Mouse (Mus musculus): ENCODE results near the gene Gm19345.
A peak's percentile ranks its signal among the peaks of the same experiment; 100 is the strongest.

The Gm19345 gene

DNA sequence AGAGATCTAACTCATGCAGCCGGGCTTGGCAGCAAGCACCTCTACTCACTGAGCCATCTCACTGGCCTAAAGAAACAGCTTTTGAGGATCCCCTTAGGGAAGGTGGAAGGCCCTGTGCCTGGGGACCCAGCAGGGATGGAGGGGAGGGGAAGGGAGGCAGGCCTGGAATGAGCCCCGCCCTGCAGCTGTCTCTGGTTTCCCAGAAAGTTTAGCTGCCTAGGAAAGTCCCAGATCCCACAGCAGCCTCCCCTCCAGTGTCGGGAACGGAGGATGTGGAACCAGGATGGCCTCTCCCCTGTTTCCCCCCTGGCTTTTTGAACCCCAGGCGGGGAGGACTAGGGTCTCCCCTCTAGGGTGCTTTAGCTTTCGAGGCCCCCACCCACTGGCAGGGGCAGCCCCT lies 25.0 kb upstream of the Gm19345 start:
- no peak for ATAC-seq (ENCODE audit: low TSS enrichment)

DNA sequence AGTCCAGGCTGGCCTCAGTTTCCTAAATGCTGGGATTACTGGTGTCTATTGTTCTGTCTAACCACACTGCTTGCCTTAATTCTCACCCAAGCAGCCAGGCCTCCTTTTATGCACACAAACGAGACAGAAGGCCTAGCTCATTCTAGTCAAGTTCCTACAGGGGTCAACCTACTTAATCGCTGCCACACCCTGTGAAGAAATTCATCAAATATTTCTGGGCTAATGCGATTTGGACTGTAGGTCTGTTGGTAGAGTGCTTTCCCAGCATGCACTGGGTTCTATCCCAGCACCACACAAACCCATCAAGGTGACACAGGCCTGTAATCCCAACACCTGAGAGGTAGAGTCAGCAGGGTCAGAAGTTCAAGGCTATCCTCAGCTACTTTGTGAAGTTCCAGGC lies 22.1 kb upstream of the Gm19345 start:
- no peak for ATAC-seq (ENCODE audit: low TSS enrichment)

DNA sequence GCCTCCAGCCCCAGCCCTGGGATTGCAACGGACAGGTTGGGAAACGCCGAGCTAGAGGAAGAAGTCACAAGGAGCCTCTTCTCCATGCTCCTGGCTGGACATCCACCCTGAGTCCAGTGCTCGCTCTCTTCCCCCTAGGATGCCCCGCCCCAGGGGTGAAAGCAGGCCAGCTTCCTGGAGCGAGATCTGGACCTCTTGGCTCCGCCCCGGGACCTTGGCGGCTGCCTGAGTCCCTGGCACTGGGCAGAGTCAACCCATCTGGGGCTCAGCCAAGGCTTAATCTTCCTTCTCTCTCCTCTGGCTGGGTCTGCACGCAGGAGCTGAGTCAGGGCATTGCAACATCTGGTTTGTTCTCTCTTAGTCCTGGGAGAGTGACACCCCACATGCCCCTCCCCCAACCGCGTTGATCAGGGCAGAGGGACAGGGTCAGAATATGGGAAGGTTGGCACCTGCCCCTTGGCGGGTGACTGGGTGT lies 21.1 kb upstream of the Gm19345 start:
- peak; percentile 27; the same call in 1 of the 2 replicates for ATAC-seq (ENCODE audit: low TSS enrichment)

DNA sequence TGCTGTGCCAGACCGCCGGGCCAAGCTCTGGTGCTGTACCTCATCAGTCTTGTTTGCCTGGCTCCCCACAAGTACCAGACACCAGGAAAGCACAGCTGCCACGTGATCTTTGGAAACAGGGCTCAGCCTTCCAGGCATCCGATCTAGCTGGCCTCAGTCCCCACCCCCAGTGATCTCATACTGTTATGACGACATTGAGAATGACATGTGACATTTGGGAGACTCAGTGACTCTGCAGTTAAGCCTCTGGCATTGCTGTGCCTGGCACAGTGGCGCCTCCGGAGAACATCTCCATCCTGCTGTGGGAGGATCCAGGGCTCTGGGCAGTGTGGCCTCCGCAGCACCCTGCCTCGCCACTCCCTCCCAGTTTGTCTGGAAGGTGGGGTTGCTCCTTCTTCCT lies 20.0 kb upstream of the Gm19345 start:
- ATAC-seq (ENCODE audit: low TSS enrichment) = no peak

DNA sequence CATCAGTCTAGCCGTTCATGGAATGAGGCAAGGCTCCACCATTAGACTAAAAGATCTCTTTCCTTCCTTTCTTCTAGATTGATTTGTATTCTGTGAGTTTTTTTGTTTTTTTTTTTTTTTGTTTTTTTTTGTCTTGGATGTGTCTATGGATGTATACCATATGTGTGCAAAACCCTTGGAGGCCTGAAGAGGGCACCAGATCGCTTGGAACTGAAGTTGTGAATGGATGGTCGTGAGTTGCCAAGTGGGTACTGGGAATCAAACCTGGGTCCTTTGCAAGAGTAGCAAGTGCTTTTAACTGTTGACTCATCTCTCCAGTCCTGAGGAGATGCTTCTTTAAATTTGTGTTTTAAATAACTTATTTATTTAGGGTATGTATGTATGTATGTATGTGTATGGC lies 17.7 kb upstream of the Gm19345 start:
- no peak for ATAC-seq (ENCODE audit: low TSS enrichment)

DNA sequence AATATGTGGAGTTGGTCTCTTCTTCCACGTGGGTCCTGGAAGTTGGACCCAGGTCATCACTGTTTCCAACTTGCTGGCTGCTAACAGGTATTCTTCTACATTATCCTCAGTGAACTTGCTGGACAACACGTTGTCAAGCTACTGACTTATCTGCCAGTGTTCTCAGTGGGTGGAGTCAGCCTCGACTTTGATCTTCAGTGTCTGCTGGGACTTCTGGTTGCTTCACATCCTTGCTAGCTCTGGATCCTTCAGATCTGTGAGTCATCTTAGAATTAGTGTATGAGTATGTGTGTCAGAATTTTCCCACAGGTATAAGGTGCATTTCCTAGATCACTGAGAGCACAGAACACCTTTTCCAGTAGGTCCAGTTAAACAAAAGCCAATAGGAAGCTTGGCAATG lies 15.0 kb upstream of the Gm19345 start:
- no peak for ATAC-seq (ENCODE audit: low TSS enrichment)

DNA sequence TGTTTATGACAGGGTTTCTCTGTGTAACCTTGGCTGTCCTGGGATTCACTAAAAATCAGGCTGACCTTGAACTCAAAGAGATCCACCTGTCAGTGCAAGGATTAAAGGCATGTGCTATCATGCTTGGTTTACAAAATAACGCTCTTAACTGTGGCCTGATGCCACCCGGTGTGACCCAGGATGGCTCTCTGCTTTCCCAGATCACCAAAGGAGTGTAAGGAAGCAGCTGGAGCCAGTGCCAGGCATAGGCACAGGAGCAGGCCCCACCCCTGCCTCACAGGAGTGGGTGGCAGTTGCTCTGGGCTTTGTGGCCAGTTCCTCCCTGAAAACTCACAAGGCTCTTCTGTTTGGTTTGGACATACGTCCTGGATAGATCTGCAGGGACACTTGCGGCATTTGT lies 11.4 kb upstream of the Gm19345 start:
- ATAC-seq (ENCODE audit: low TSS enrichment) = no peak

DNA sequence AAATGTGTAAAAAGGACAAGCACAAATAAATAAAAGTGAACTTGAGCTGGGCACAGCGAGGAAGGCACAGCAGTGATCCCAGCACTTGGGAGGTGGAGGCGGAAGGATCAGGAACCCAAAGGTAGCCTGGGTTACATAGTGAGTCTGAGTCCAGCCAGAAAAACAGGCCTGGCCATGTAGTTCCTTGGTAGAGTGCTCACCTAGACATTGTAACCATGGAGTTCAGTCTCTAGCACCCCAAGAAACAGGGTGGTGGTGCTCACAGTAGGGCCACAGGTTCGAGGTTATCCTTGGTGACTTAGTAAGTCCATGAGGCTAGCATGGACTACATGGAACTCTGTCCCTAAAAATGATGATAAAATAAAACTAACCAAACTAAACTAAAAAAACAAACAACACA lies 10.9 kb upstream of the Gm19345 start:
- ATAC-seq (ENCODE audit: low TSS enrichment) = no peak

DNA sequence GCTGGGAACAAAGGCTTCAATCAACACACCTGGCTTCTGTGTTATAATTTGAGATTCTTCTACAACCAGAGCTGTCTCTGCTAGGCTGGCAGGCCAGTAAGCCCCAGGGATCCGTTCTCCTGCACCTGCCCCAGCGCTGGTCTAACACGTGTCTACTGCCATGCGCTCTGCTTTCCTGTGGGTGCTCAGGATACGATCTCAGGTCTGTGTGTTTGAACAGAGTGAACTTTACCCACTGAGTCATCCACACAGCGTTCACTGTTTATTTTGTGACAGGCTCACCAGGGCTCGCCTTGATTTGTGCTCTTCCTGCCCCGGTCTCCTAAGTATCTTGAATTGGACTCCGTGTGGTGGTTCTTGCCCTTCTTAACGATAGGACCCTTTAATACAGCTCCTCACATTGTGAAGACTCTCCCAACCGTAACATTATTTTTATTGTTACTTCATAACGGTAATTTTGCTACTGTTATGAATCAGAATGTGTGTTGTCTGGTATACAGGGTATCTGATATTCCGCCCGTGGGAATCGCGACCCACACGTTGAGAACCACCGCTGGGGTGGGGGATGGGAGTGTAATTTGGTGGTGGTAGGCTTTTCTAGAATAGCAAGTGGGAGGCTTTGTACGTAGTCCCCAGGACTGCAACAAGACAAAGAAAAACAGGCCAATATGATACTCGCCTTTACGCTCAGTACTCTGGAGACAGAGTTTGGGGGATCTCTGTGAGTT lies 10.0 kb upstream of the Gm19345 start:
- ATAC-seq (ENCODE audit: low TSS enrichment) = no peak

DNA sequence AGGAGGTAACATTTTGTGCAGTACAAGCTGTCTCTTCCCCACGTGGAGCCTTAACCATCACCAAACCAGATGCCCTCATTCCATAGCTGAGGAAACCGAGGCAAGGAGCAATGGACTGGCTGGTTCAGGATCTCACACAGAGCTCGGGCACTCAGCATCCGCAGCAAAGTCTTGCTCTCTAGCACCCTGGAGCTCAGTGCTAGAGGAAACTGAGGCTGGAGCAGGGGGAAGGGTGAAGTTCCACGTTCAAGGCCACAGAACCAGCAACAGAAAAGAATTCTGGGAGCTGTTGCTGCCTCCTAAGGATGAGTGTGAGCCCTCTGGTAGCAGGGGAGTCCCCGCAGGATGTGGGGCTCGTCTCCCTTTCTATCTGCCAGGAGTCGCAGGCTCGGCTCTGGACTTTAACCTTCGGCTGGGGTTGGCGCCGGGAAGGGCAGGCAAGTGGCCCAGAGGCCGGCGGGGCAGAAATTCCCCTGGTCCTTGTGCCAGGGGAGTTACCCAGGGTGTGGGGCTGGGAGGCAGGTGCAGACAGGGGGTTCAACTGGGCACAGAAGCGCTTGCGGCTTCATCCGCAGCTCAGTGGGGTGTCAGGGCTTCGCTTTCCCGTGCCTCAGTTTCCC lies 8.8 kb upstream of the Gm19345 start:
- ATAC-seq (ENCODE audit: low TSS enrichment) = no peak

DNA sequence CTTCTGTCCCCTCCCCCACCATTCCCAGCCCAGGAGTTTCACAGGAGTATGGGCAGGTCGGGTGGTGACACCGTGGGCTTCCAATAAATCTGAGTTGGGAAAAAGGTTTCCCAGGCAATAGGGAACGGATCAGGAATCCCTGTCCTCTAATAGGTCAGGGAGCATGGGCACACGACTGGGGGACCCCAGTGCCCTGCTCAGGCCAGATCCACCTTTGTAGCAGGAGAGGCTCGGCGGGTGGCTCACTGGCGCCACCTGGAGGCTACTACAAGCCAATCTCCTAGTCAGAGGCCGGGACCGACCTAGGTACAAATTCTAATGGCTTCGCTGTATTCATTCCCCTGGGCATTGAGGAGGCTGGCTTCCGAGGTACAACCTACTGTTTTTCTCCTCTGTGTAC lies 8.2 kb upstream of the Gm19345 start:
- ATAC-seq (ENCODE audit: low TSS enrichment) = 0 out of 2 replicates have a peak, but pooled peaks have one; percentile 44

DNA sequence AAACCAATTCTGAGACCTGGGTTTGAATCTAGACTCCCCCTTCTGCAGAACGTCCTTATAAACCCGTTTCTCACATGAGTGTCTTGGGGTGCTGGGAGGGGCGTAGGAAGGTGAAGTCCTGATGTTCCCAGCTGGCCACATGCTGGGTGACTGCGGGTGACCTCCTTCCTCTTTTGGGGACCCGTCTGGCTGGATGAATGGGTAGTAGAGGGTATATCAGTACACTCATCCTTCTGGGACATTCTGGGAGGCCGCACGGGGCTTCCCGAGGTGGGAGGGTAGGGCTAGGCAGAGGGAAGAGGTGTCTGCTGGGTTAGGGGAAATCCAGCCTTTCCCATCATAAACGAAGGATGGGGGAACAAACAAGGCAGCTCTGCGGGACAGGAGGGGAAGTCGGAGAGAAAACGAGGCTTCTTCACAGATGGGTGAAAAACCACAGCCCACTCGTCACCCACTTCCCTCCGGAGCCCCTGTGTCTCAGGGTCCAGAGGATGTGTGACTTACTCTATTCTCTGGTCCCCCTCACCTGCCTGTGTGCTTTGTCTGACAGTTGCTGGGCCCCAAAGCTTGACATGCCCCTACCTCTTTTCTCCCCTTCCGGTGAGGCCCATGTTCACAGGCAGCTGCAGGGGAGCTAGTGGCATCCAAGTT lies 7.2 kb upstream of the Gm19345 start:
- ATAC-seq (ENCODE audit: low TSS enrichment) = no peak

DNA sequence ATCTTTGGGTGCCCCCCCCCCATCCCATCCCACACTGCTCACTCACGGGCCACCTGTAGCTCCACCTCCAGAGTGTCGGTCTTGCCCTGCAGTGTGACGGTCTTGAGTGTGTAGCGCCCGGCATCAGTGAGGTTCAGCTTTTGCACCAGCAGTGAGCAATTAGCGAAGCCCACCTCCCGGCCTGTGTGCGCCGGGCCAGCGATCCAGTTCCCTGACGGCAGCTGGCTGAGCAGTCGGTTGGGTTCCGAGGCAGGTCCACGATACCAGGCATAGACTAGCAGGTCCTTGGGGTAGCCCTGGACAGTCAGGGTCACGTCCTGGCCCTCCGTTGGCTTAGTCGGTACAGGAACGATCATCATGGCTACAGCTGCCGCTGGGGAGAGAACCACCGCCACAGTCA lies 1.7 kb downstream of the Gm19345 start:
- no peak for ATAC-seq (ENCODE audit: low TSS enrichment)

DNA sequence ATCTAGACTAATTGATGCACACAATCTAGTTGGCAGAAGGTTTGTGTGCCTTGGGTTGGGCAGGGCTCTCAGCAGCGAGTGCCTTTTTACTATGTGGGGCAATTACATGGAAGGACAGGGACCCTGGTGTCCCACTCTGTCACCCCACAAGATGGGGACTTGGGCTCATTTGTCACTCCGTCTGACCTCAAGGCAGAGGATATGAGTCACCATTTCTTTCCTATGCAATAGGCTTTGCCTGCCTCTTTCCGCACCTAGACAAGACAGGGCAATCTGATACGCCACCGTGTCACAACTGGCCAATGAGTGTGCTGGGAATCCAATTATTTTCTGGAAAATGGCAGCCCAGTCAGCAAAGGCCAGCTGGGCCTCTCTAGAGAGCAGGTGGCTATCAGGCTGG lies 3.9 kb downstream of the Gm19345 start:
- no peak for ATAC-seq (ENCODE audit: low TSS enrichment)

DNA sequence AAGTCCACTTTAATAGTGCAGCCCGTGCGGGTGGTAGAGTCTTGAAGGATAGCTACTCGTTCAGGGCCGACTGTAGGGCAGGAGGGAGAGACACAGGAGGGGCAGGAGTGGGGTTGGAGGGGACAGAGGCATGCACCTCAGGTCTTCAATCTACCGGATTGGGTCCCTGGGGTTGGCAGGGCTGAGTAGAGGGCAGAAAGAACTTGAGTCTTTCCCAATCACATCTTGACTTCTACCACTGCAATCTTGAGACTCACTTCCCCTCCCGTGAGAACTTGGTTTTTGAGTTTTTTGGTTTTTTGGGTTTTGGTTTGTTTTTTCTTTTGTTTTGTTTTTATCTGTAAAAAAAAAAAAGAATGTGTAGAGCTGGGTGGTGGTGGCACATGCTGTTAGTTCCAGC lies 4.5 kb downstream of the Gm19345 start:
- no peak for ATAC-seq (ENCODE audit: low TSS enrichment)

DNA sequence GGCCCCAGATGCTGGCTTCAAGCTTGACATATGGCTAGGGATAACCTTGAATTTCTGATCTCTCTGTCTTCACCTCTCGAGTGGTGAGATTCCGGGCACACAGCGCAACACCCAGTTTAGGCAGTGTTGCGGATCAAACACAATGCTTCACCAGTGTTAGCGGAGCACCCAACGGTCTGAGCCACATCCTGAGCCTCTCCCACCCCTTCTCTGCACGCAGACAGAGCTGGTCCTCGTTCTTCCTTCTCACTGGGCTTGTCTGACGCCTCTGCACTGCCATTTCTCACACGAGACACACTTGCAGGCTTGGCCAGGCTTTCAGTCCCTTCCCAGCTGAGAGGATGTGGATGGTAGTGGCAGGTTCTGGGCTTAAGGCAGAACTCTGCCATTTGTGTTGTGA lies 7.9 kb downstream of the Gm19345 start:
- no peak for ATAC-seq (ENCODE audit: low TSS enrichment)

DNA sequence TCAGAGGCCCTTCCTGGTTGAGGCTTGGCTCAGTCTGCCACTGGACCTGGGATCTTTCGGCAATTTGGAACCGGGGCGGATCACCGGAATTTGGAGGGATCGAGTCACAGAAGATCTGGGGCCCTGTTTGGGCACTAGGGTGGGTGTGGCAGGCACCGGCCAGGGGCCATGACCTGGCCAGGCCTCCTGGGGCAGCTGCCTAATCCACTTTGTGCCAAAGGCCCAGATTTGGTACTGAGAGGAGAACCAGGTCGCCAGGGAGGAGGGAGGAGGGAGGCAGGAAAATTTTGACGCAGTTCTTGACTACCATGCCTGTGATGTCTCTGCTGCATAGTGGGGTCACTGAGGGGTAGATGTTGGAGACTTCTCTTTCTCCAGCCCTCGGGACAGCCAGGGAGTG lies 9.4 kb downstream of the Gm19345 start, which contains the start of gene Ceacam16:
Ceacam16 (minus strand) TSS at position 101 of the 400 bp plus-strand sequence.
- no peak for ATAC-seq (ENCODE audit: low TSS enrichment)

DNA sequence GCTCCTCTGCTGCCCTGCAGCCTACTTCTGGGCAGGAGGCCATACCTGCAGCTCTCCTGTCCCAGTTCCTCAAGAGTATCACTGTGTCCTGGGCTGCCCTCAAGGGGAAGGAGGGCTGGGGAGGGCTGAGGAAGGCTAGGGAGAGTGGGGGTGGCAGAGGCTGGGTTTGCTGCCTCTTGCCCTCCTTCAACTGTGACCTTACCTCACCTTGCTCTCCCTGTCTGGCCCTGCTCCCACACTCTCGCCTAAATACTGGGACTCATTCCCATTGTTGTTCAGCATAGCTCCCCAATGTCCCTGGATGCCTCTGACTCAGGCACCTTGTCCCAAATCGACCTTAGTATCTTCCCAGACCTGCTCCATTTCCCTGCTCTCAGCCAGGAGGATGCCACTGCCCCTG lies 12.4 kb downstream of the Gm19345 start:
- no peak for ATAC-seq (ENCODE audit: low TSS enrichment)

DNA sequence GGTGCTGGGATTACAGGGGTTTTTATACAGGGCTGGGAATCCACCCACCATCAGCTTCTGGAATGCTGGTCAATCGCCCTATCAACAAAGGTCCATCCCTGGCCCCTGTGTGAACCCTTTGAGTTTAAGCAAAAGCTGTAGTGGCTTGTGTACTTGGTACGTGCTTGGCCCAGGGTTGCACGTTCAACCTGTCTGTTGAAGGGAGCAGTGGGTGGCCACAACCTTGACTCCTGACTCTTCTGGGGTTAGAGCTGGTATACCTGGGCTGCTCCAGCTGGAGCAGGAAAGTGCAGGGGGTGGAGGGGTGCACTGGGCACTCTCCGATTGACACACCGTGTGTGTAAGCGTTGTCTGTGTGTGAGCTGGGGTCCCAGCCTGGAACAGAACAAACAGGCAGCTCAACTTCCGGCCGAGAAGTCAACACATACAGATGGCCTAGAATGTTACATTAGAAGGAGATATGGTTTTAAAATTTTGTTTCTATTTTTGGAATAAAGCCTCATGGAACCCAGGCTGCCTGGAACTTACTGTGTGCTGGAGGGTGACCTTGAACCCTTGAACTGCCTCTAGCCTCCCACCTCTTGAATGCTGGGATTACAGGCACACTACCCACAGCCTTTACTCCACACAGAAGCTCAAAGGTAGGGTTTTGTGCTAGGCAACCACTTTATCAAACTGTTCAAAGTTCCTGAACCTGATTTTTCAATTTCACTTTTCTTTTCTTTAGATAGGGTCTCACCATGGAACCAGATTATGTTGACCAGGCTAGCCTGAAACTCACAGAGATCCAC lies 13.6 kb downstream of the Gm19345 start:
- no peak for ATAC-seq (ENCODE audit: low TSS enrichment)

DNA sequence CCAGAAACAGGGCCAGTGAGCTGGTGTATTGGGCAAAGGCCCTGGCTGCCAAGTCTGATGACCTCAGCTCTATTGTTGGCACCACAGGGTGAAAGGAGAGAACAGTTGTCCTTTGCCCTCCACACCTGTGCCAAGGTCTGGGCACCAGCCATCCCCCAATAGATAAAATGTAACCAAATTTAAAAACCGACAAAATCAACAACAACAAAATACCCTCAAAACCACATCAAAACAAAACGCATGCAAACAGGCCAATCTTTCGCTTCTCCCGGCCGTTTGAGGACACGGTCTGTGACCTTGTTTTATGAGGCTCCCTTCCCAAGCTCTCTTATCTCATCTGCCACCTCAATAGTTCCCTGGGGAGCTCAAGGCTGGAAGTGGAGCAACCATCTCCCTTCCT lies 14.7 kb downstream of the Gm19345 start:
- ATAC-seq (ENCODE audit: low TSS enrichment) = no peak

DNA sequence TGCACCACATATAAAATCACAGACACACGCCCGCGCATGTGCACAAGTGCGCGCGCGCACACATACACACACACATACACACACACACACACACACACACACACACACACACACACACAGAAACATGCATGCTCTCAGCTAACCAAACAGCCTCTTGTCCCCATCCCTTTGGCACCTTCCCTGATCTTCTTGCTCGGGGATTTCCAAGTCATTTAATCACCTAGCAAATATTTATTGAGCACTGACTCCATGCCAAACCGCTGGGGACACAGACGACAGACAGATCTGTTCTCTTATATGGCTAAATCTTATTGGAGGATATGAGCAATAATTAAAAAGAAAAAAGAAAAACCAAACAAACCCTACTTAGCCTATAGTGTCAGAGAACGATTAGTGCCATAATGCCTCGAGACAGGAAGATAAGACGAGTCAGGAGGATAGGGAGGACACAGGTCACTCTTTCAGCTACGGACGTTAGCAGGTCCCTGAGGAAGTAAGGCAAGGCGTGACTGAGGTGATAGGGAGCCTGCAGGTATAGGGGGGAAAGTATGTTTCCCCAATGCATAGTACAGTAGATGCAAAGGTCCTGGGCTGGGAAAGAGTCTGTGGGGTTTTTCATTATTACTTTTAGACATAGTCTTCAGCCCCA lies 16.1 kb downstream of the Gm19345 start:
- no peak for ATAC-seq (ENCODE audit: low TSS enrichment)

DNA sequence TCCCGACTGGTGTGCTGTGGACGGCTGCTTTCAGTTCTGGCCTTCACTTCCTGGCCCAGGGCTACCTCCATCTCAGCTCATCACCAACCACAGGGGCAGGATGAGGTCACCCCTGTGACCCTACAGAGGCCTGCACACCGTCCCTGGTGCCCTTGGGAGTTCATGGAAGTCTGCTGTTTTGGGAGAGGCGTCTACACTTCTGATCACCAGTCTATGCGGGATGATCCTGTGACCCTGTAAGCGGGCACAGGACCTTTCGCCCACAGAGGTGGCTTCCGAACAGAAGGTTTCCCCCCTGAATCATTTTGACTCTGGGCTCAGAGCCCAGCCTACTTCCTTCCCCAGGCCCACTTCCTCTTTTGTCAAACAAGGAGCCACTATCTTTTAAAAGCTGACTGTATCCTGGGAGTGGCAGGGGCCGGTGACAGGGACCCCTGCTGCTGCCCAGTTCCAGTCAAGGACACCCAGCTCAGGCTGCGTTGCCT lies 19.4 kb downstream of the Gm19345 start:
- ATAC-seq (ENCODE audit: low TSS enrichment) = no peak
